Mouse (Mus musculus) G1E (cell line): ENCODE measurements around the gene Anapc15-ps. TPM values are rescaled to one million over a fixed set of nuclear protein-coding genes. Genes with fewer than 3 reads are reported as not detected.

ENCODE experiments used
- ATAC-seq: 2 replicates; pipeline ENCODE4 v1.8.0; 2016; ENCODE audit warnings: mild to moderate bottlenecking; ENCODE audit not compliant: insufficient number of reproducible peaks, poor library complexity, low FRiP score, severe bottlenecking; ENCODE audit errors: extremely low read depth
- DNase-seq: peaks from one replicate; pipeline ENCODE4 v3.0.0; 2012; ENCODE audit warnings: low spot score
- H3K27me3 ChIP-seq: 2 replicates; pipeline ENCODE4 v1.6.1; 2012; ENCODE audit warnings: mild to moderate bottlenecking, low read length, inconsistent platforms; ENCODE audit not compliant: insufficient read depth
- H3K36me3 ChIP-seq: replicated peaks from 2 replicates; pipeline ENCODE3; 2012; ENCODE audit warnings: mild to moderate bottlenecking, inconsistent platforms
- H3K4me1 ChIP-seq: 2 replicates; pipeline ENCODE4 v1.6.1; 2012; ENCODE audit warnings: low read depth, low read length, inconsistent platforms, mixed read lengths; ENCODE audit not compliant: insufficient read depth
- H3K4me3 ChIP-seq: 2 replicates; pipeline ENCODE4 v1.5.1; 2012; ENCODE audit warnings: low read depth, mild to moderate bottlenecking, inconsistent platforms, low read length, moderate library complexity, mixed read lengths
- H3K9me3 ChIP-seq: replicated peaks from 2 replicates; pipeline ENCODE4 v1.6.1; 2012; ENCODE audit warnings: inconsistent platforms
- CTCF ChIP-seq: IDR thresholded peaks from 2 replicates; pipeline ENCODE4 v1.5.1; 2012; ENCODE audit warnings: low read depth, low read length, inconsistent platforms, mixed read lengths
- GATA1 ChIP-seq: IDR thresholded peaks from 2 replicates; pipeline ENCODE4 v1.6.1; 2012; ENCODE audit warnings: borderline replicate concordance, low read length, inconsistent platforms, mixed read lengths
- GATA2 ChIP-seq: IDR thresholded peaks from 2 replicates; pipeline ENCODE4 v1.6.1; 2012; ENCODE audit warnings: low read depth, low read length, inconsistent platforms, borderline replicate concordance
- POLR2AphosphoS5 ChIP-seq: IDR thresholded peaks from 2 replicates; pipeline ENCODE4 v1.6.1; 2012; ENCODE audit warnings: low read depth, low read length, inconsistent platforms; ENCODE audit not compliant: insufficient replicate concordance
- TAL1 ChIP-seq: conservative IDR thresholded peaks from 2 replicates; pipeline ENCODE4 v1.6.1; 2012; ENCODE audit warnings: low read depth, low read length, inconsistent platforms, mixed read lengths
- polyA plus RNA-seq: library from polyadenylated mRNA; stranded (reverse); fragments of >175 nt; gene quantifications from 2 replicates; pipeline ENCODE4 v1.2.3, GENCODE M21; 2012
- total RNA-seq, 2 experiments: library from RNA; stranded (forward) in 1 of 2; stranded (reverse) in 1 of 2; fragments of 200-1000 nt in 1 of 2; fragments of >200 nt in 1 of 2; fragmentation: Nextera tagmentation in 1 of 2; gene quantifications; 2 replicates each; pipeline ENCODE4 v1.2.3; 2014 to 2017

Gene Anapc15-ps
- total and polyA plus RNA-seq, 3 experiments, result 0.55 TPM; not detected in 2

- H3K36me3 ChIP-seq, result no peaks in the 10 kb centered on the region
- ATAC-seq, result no peak
- TF ChIP-seq CTCF, result no peak
- no peak for TF ChIP-seq GATA2
- TF ChIP-seq TAL1, result no peak
- no peaks in the 10 kb centered on the region for H3K9me3 ChIP-seq
- DNase-seq, result no peak
- H3K4me3 ChIP-seq, result no peak overlapping the region
- no peaks in the 10 kb centered on the region for H3K4me1 ChIP-seq
- peaks cover 8% of the 10 kb centered on the region; the same call in 1 of the 2 replicates for H3K27me3 ChIP-seq
Measured at GRCm38 (mm10) chr10:95643042-95643441, 30.2 kb downstream of the Anapc15-ps start.

DNA sequence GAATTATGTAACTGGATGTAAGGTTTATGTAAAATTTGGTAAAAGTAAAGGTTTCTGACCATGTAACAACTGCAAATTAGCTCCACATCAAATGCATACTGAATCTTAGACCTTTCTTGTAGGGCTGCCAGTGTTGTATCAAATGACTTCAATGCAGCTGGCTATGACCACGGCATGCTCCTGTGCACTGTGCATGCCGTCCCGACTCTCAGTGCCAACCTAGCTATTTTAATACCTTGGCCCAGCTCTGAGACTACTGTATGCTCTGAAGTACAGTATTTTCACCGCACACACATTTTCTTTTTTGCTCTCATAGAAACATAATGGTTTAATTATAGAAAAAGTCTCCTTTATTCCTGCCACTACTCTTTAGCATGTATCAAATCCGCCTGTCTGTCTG, 31.9 kb downstream of the Anapc15-ps start:
- H3K36me3 ChIP-seq, result no peaks in the 10 kb centered on the region
- DNase-seq, result no peak
- no peak for ATAC-seq
- no peak overlapping the region for H3K4me3 ChIP-seq
- no peaks in the 10 kb centered on the region for H3K9me3 ChIP-seq
- H3K4me1 ChIP-seq, result no peaks in the 10 kb centered on the region
- peaks cover 8% of the 10 kb centered on the region; the same call in 1 of the 2 replicates for H3K27me3 ChIP-seq
- no peak for TF ChIP-seq GATA2
- TF ChIP-seq TAL1, result no peak
- TF ChIP-seq CTCF, result no peak
- no peak for TF ChIP-seq POLR2AphosphoS5
- TF ChIP-seq GATA1, result no peak

DNA sequence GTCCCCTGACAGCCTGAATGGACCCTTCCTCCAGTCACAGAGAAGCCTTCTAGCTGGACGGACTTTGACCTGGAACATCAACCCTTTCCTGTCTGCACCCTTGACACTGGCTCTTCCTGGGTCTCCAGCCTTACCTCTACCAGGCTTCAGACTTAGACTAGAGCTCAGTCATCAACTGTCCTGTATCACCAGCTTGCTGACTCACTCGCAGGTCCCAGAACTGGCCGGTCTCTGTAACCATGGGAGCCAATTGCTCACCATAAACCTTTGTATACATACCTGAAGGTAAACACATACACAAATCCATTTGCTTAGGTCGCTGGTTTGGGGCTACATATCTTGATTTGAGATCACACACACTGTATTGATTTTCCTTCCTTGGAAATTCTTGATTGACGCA, 33.8 kb downstream of the Anapc15-ps start:
- H3K4me3 ChIP-seq, result no peak overlapping the region
- H3K27me3 ChIP-seq, result peaks cover 8% of the 10 kb centered on the region; the same call in 1 of the 2 replicates
- TF ChIP-seq POLR2AphosphoS5 (no peak), CTCF (no peak), GATA1 (no peak), TAL1 (no peak), GATA2 (no peak)
- ATAC-seq (no peak), DNase-seq (no peak)
- H3K36me3 ChIP-seq, result no peaks in the 10 kb centered on the region
- no peaks in the 10 kb centered on the region for H3K4me1 ChIP-seq
- H3K9me3 ChIP-seq, result no peaks in the 10 kb centered on the region

GRCm38 (mm10) chr10:95634751-95635150, 38.5 kb downstream of the Anapc15-ps start:
- ATAC-seq, result no peak
- no peaks in the 10 kb centered on the region for H3K4me1 ChIP-seq
- TF ChIP-seq TAL1 (no peak), GATA1 (no peak), CTCF (no peak), POLR2AphosphoS5 (no peak), GATA2 (no peak)
- no peak overlapping the region for H3K4me3 ChIP-seq
- peaks cover 8% of the 10 kb centered on the region; the same call in 1 of the 2 replicates for H3K27me3 ChIP-seq
- no peaks in the 10 kb centered on the region for H3K36me3 ChIP-seq
- H3K9me3 ChIP-seq, result no peaks in the 10 kb centered on the region
- DNase-seq, result no peak

GRCm38 (mm10) chr10:95634261-95634660, 39.0 kb downstream of the Anapc15-ps start:
- H3K9me3 ChIP-seq, result no peaks in the 10 kb centered on the region
- H3K27me3 ChIP-seq, result peaks cover 6% of the 10 kb centered on the region; the same call in 1 of the 2 replicates
- H3K36me3 ChIP-seq, result no peaks in the 10 kb centered on the region
- no peaks in the 10 kb centered on the region for H3K4me1 ChIP-seq
- no peak for TF ChIP-seq GATA1
- TF ChIP-seq GATA2, result no peak
- TF ChIP-seq CTCF, result no peak
- no peak for TF ChIP-seq POLR2AphosphoS5
- no peak for TF ChIP-seq TAL1
- H3K4me3 ChIP-seq, result no peak overlapping the region
- ATAC-seq, result no peak
- no peak for DNase-seq

GRCm38 (mm10) chr10:95631568-95631967, 41.7 kb downstream of the Anapc15-ps start:
- ATAC-seq, result no peak
- H3K4me1 ChIP-seq, result no peaks in the 10 kb centered on the region

More at GRCm38 (mm10) chr10:95631568-95631967, 41.7 kb downstream of the Anapc15-ps start:
- Histone ChIP-seq H3K9me3 (no peaks in the 10 kb centered on the region), H3K36me3 (no peaks in the 10 kb centered on the region), H3K27me3 (no peaks in the 10 kb centered on the region; the same call in 1 of the 2 replicates), H3K4me3 (no peak overlapping the region)
- TF ChIP-seq GATA2, result no peak
- no peak for TF ChIP-seq CTCF
- no peak for TF ChIP-seq GATA1
- TF ChIP-seq POLR2AphosphoS5, result no peak
- no peak for TF ChIP-seq TAL1
- no peak for DNase-seq
